Mouse (Mus musculus): Measurements from ENCODE around the gene Itga3. TPM values are rescaled to one million over a fixed set of nuclear protein-coding genes. Genes with fewer than 3 reads are reported as not detected.
A peak's percentile ranks its signal among the peaks of the same experiment; 100 is the strongest.

Itga3 gene
- total RNA-seq, 2 experiments from 2014 or later = 28.9 to 37.0 TPM

DNA sequence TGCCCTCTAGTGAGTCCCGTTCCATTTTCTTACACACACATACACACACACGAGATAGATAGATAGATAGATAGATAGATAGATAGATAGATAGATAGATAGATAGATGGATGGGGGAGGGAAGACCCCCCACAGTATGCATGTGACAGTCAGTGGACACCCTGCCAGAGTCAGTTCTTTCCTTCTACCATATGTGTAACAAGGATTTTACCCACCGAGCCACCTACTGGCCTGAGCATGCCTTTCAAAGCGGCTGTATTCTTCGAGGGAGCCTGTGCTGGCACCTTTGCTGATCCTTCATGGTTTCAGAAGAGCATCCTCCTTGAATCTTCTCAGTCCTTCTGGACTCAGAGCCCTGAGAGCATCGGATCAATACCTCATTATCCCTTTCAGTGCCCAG is 21.3 kb upstream of the Itga3 start:
- no peak for DNase-seq (ENCODE audit: low spot score in 2 of 2)

DNA sequence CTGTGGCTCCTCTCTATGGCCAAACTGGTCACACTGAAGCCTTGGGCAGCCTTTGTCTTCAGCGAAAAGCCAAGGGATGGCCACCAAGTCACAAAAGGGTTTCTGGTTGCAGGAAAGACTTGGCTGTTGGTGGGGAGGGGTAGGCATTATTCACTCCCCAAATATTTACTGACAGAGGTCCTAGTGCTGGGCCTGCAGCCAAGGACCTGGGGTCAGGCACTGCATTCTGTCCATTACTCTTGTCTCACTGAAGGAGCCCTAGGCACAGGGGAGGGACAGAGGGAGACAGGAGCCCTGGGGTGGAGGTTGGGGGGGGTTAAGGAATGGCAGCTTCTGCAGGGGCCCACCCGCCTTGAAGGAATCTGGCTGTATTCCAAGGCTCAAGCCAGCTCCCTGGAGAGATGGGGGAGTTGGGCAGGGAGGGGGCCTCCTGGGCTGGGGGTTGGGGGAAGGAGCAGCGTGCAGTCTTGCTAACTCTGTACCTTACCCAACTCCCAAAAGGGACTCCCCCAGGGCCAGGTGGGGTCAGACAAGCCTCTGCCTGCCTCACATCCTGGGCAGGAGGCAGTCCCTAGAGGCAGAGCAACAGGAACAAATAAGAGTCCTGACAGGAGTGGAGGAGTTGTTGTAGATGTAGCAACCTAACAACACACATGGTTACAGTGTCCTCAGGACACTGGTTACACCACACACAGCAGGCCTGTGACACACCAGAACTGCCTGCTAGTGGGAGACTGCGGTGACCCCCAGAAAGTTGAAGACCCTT is 20.2 kb upstream of the Itga3 start:
- no peak for DNase-seq (ENCODE audit: low spot score in 2 of 2)

DNA sequence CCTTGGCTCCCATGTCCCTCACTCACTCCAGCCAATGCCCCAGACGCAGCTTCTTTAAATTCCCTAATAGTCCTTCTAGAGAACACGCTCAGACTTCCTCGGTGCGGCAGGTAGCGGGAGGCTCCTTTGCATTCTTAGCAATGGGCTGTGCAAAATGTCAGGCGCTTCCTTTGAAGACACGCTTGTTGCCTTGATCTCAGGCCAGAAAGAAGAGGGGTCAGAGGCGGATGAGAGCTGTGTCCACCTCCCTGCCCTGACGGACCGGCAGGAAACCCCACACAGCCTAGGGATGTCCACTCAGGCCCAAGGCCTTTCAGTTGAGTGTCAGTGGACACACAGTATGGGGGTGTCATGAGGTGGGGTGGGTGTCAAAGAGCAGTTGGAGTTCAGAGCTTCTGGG is 19.0 kb upstream of the Itga3 start:
- no peak for DNase-seq (ENCODE audit: low spot score in 2 of 2)

DNA sequence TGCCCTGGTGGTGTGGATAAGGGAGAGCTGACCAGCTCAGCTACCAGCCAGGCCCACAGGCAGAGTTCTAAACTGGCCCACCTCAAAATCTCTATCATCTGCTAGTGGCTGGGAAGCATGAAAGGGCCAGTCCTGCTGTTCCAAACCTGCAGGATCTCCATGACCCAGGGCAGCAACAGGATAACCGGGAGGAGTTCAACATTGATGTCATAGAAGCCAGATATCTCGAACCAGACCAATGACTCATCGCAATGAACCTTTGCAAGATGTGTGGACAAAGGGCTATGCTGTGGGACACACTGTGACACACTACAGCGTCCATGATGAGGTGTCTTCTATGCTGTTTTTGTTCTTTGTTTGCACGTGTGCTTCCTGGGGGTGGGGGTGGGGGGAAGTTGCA is 16.5 kb upstream of the Itga3 start:
- no peak for DNase-seq (ENCODE audit: low spot score in 2 of 2)

DNA sequence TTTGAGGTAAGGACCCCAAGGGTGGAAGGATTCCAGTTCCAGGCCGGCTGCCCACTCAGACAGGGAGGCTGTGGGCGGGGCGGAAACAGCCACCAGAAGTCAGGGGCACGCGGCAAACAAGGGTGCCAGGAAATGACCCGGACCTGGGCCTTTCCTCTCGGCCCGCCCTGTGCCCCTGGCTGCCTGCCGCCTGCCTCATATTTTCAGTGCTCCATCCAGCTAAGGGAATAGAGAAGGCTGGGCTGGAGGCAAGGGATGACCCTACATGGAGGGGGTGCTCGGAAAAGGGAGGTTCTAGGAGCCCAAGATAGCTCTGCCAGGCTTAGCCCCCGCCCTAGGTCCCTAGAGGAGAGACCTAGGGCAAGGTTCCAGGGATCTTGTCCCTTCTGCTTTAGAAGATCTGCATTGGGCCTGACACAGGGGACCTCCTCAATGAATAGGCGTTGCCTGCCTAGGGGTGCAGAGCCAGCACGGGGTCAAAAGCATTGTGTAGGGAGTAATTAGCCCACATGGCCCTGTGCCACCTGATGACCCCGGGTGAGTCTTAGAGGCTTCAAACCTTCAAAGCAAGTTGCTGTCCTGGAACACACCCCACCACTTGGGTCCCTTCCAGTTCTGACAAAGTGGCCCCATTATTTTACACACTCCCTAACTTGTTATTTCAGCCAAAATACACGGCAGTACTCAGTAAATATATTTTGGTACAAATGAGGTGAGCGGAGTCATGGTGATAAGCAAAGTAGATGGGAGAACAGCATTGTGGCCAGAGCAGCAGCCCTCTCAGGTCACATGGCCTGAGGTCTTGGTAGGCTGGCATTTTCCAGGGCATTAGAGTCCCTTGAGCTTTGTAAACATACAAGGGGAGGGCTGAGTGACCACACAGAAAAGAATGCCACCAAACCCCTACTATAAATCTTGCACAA is 12.5 kb upstream of the Itga3 start:
- no peak for DNase-seq (ENCODE audit: low spot score in 2 of 2)

DNA sequence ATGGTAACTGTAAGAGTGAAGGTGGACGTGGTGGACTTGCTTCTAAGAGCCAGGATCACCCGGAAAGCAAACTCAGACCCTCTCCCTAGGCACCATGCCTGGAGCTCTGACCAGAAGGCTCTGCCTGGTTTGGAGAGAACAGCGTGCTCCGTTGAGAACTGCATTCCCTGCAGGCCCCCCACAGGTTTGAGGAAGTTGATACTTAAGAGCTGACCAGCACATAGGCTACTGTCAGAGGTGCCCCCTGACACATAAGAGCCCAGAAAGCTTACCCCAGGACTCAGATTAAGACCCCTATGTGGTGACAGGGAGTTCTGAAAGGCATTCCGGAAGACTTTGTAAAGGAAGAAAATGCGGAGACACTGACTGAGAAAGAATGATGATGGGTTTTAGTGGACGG is 11.7 kb upstream of the Itga3 start:
- no peak for DNase-seq (ENCODE audit: low spot score in 2 of 2)

DNA sequence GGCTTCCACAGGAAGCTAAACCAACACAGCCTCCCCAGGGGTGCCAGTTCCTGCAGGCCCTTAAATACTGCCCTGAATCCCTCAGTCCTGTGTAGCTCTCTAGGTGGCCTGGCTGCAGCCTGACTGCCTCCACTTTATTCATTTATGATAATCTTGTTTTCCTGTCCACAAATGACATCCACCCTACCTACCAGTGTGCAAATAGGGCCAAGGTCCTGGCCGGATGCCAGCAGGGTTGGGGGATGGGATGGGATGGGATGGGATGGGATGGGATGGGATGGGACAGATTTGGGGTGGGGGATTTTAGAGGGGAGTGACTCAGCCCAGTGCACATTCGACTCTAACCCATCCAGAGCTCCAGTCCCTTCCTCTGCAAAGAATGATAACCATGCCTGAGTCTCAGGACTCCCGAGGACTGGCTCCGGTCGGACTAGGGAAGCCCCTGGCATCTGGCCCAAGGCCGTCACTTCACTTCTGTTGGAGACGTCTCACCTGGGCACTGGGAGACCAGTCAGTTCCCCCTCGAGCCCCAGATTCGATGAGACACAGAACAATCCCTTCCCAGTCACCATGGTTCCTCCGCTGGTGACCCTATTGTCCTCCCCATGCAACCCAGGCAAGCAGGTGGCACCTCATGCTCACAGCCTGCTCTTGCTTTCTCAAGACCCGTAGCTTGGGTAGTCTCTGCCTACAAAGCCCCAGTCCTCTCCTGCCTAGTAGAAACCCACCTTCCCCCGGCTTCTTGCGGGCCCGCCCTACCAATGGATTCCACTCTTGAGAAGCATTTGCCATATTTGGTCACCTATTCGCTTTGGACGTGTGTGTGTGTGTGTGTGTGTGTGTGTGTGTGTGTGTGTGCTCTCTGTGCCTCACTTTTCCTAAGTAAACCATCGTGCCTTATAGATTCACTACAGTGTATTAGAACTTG is 11.0 kb upstream of the Itga3 start:
- DNase-seq (ENCODE audit: low spot score in 2 of 2) = no peak

DNA sequence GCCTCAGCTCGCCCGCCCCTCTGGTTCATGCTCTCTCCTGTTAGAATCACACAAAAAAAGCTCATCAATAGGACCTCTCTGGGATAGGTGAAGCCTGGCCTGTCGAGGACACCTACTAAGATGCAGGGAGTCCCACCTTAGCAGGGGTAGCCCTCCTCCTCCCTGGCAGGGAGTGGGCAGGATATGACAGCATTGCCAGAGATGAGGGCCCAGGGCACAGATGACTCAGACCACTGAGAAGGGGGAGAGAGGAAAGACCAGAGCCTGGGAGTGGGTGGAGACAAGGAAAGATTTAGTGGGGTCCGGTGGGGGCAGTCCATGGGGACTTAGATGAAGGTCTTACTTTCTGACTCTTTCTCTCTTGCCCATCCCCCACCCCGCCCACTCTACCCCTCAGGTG is 9.6 kb upstream of the Itga3 start:
- no peak for DNase-seq (ENCODE audit: low spot score in 2 of 2)

DNA sequence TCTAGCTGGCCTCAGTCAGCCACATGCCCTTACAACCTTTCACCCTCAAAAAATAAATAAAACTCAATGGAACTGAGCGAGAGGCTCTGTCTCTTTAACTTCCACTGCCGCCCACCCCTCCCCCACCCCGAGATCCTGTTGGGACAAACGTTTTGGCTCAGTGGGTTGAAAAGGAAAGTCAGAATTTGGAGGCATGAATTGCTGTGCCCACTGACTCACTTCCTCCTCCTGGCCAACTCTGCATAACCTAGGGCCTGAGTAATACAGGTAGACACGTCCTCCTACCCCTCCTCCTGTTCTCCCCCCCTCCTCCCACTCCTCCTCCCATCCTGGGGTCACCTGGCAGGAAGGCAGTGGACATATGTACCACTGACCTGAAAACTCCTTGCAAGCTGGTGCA is 9.1 kb upstream of the Itga3 start:
- DNase-seq (ENCODE audit: low spot score in 2 of 2) = no peak

DNA sequence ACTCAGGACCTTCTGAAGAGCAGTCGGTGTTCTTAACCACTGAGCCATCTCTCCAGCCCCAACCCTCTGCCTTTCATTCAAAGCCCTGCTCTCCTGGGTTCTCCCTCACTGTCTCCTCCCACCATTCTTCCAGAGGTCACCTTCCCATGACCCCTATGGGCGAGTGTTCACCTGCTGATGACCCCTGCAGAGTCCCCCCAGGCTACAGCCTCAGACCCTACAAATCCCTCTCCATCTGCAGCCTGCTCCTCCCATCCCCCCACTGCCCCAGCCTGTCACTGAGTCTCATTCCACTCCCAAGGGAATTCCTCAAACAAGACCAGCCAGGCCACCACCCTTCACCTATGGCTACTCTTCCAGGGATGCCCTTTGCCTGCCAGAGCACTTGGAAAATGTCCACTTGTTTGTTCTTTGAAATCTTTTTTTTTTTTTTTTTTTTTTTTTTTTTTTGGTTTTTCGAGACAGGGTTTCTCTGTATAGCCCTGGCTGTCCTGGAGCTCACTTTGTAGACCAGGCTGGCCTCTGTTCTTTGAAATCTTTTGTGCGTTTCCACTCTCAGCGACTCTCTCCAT is 8.3 kb upstream of the Itga3 start:
- DNase-seq (ENCODE audit: low spot score in 2 of 2) = no peak

DNA sequence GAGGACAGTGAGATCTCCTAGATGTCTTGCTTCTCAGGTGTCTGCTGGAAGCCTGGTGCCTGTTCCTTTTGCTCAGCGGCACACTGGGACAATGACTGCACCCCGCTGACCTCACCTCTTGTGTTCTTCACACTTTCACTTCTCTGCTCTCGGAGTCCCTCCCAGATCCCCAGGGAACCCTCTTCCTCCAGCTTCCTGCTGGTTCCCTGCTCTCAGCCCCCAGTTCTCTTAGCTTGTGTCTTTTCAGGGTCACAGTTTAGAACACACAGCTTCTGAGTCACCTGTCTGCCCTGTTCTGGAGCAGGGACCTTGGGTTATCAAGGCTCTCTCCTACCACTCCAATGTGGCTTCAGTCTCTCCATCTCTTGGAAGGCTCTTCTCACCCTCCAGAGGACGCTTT is 7.6 kb upstream of the Itga3 start:
- no peak for DNase-seq (ENCODE audit: low spot score in 2 of 2)

DNA sequence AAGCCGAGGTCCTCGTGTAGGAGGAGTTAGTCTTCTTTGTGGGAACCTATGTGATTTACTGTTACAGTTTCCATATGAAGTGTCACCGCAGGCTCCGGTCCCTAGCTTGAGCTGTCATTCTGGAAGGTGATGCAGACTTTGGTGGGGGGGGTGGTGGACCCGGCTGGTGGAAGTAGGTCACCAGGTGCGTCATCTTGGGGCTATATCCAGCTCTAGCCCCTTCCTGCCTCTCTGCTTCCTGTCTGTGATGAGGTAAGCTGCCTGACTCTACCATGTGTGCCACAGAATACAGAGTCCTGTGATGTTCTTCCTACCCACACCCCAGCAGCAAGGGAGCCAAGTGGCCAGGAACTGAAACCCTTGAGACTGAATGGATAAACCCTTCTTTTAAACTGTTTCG is 6.3 kb upstream of the Itga3 start:
- DNase-seq (ENCODE audit: low spot score in 2 of 2) = no peak

DNA sequence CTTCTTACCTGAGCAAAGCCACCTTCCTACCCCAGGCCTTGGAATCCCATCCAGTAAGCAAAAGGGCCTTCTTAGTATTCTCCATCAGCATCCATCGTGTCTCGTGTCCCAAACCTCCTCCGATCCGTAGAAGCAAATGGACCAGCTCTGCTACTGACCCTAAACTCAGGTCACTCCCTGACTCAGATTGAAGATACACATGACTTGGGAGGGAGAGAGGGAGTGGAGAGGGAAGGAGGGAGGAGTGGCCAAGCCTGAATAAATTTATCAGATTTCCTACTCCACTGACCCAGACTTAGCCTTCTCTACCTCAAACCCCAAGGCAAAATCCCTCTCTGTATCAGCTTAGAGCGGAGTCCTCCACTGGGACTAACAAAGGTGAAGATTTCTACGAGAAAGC is 4.2 kb upstream of the Itga3 start:
- no peak for DNase-seq (ENCODE audit: low spot score in 2 of 2)

DNA sequence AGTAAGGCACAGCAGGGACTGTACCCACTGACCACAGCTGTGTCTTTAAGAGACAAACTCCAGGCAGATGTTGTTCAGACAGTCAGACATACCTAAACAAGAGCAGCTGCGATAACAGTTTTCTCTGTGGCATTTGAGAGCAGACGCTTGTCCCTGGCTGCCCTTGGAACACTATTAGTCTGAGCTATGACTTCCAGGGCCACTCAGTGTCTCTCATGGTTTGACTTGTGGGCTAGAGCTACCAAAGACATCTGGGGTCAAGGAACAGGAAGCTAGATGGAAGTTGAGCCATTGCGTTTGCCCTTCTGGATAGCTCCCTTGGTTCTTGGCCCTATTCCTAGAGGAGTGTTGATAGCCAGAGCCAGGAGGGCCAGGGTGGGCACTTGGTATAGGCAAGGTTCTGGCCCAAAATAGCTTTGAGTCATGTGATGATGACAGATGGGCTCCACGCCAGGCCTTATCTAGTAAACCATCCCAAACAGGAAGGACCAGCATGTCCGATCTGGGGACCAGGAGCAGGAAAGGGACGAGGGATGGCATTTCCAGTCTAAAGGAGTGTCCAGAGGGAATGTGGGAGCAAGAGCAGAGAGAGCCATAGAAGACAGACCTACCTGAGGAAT is 2.8 kb upstream of the Itga3 start:
- peak in 1 of 2 experiments; percentile 19 for DNase-seq (ENCODE audit: low spot score in 2 of 2)

DNA sequence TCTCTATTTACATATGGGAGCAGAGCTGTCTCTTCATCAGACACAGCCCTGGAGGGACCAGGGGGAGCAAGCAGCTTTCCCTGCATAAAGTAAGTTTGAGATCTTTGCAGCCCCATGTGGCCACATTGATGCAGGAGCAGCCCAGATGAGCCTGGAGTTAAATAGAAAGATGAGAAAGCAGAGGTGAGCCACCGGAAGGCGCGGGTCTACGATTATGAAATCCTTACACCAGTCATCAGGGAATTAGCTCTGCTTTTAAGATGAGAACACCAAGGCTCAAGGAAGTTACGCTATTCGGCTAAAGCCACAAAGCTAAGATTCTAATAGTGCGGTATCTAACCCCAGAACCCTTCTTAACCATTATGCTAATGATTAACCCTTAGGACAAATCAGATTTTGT is 1.4 kb upstream of the Itga3 start:
- no peak for DNase-seq (ENCODE audit: low spot score in 2 of 2)

DNA sequence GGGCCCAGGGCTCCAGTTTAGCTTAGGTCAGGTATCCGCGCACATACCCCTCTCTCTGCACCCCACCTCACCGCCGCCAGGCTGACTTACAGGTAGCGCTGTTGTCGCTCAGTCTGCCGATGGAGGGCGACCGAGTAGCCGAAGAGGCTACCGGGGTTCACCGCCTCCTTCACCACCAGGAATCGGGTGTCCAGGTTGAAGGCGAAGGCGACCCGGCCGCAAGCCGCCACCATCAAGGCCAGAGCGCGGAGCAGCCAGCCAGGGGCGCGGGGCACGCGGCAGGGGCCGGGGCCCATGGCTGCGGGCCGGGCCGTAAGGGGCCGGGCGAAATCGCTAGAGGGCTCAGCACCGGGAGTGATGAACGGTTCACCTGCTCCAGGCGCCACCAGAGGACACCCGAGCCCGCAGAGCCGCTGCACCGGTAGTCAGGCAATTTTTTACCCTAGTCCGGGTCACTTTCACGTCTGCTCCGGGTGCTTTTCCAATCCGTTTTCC is 513 bp downstream of the Itga3 start:
- DNase-seq (ENCODE audit: low spot score in 2 of 2) = no peak

DNA sequence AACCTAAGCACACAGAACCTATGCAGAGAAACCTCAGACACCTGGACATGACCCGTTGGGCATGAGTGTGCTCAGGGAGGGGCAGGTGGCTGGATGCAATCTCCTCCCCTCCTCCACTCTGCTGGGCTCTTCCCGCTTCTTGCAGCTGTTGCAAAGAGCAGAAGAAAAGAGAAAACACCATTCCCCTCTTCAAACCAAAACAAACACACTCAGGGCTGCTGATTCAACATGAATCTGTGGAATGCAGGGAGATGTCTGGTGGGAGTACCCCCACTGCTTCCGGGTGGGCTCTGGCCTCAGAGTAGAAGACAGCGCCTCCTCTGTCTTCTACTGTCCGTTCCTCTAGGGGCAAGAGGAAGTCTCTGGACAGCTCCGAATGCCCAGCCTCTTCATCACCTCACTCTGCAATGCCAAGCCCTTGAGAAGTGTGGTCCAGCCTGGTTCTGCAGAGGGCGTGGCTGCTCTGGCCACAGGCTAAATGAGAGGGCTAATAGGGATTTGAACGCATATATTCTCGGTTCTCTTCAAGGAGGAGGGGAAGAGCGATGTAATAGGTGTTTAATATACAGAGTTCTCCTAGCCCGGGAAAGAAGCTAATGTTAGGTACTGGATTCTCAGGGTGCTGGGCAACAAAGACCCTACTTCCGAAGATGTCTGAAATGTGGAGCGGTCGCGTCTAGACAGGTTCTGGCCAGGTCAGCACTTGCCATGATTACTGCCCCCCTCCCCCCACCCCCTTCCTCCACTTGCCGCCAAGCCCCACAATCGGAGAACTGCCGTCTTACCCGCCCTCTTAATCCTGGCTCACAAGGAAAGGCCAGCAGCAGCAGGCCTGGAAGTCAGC is 1.2 kb downstream of the Itga3 start:
- no peak for DNase-seq (ENCODE audit: low spot score in 2 of 2)

DNA sequence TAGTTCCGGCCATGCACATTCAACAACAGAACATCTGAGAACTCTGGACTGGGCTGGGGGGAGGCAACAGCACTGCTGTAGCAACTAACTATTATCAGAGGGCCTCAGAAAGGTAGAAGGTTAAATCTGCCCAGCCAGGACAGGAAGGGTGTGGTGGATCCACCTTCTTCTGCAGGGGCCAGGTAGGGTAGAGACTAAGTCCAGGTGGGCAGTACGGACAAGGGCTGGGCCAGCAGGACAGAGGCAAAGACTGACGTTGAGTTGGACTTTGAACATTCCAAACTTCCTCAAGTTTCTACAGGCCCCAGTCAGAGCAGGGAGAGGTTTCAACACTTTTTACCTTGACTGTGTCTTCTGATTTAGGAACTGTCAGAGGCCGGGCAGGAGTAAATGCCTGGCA is 1.9 kb downstream of the Itga3 start:
- DNase-seq (ENCODE audit: low spot score in 2 of 2) = no peak

DNA sequence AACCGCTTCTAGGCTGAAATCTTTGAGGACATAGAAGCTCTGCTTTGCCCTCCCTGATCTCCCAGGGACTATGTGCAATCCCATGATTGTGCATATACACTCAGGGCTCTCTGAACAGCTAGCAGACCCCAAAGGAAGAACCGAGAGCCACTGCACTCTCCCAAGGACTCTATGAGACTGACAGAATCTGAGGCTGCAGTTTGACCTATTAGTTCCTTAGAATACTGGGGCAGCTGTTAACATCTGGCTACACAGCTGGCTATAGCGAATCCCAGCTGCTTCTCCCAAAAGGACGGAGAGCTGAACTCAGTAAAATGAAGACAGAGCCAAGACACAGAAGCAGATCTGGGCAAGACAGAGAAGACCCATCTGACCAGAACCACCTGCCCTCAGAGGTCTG is 2.8 kb downstream of the Itga3 start:
- no peak for DNase-seq (ENCODE audit: low spot score in 2 of 2)

DNA sequence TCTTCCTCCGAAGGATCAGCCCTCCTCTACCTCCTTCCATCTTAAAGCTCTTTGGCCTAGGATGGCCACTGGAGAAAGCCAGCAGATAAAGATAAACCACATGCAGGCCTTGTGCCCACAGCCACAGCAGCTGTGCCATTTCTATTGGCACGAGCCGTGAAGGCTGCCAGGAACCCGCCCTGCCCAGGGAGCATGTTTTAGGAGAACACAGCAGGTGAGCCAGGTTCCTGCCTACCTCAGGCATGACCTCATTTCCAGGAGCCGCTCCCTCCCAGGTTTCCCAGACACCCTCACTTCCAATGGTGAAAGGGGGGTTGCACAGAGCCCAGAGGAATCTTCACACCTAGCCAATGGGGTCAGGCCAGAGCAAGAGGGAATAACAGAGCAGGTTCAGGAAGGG is 3.8 kb downstream of the Itga3 start:
- no peak for DNase-seq (ENCODE audit: low spot score in 2 of 2)

All from adrenal gland, postnatal 4 days (tissue).